Mouse (Mus musculus) cerebral cortex, adult 2 months (tissue): Measurements from ENCODE around the gene Aktip.

ENCODE experiments used
- WGBS: fragments of 180-500 bp; shearing (Covaris S2); methylation state at CpG from one replicate; pipeline ENCODE4 v1.1.7; 2018; 5-methylcytosine and 5-hydroxymethylcytosine counted together

Aktip gene

GRCm38 (mm10) chr8:91126786-91127185 lies 73.0 kb downstream of the Aktip start:
- WGBS, result 37% methylated on average over 8 of the region's 8 CpGs

GRCm38 (mm10) chr8:91124315-91124714 lies 75.5 kb downstream of the Aktip start:
- 91% methylated on average over 5 of the region's 5 CpGs for WGBS

- WGBS, result 49% methylated on average over 3 of the region's 3 CpGs
Measured at GRCm38 (mm10) chr8:91118131-91118530, 81.6 kb downstream of the Aktip start.

GRCm38 (mm10) chr8:91117537-91117936 lies 82.2 kb downstream of the Aktip start:
- 92% methylated on average over 4 of the region's 4 CpGs for WGBS

- 65% methylated on average over 11 of the region's 11 CpGs for whole genome bisulfite sequencing
Measured at GRCm38 (mm10) chr8:91114910-91115309, 84.9 kb downstream of the Aktip start.

GRCm38 (mm10) chr8:91114428-91114827 lies 85.3 kb downstream of the Aktip start:
- 92% methylated on average over 5 of the region's 5 CpGs for WGBS

GRCm38 (mm10) chr8:91111868-91112477 lies 87.8 kb downstream of the Aktip start:
- 75% methylated on average over 5 of the region's 5 CpGs for WGBS

- WGBS, result 93% methylated on average over 12 of the region's 12 CpGs
Measured at GRCm38 (mm10) chr8:91106271-91106670, 93.5 kb downstream of the Aktip start.

- WGBS, result 91% methylated on average over 6 of the region's 6 CpGs
Measured at GRCm38 (mm10) chr8:91098106-91098505, 101.7 kb downstream of the Aktip start.

- 92% methylated on average over 5 of the region's 5 CpGs for WGBS
Measured at GRCm38 (mm10) chr8:91094135-91094534, 105.6 kb downstream of the Aktip start.

- 93% methylated on average over 2 of the region's 2 CpGs for WGBS
Measured at GRCm38 (mm10) chr8:91089601-91090000, 110.2 kb downstream of the Aktip start.

GRCm38 (mm10) chr8:91088452-91088851 lies 111.3 kb downstream of the Aktip start:
- WGBS, result 97% methylated on average over 7 of the region's 7 CpGs

GRCm38 (mm10) chr8:91082428-91082827 lies 117.3 kb downstream of the Aktip start:
- WGBS, result 87% methylated on average over 12 of the region's 12 CpGs

- WGBS, result 80% methylated on average over 7 of the region's 7 CpGs
Measured at GRCm38 (mm10) chr8:91081911-91082310, 117.9 kb downstream of the Aktip start.

GRCm38 (mm10) chr8:91079678-91080077 lies 120.1 kb downstream of the Aktip start:
- WGBS, result 97% methylated on average over 2 of the region's 2 CpGs

GRCm38 (mm10) chr8:91077077-91077867 lies 122.5 kb downstream of the Aktip start:
- 88% methylated on average over 12 of the region's 12 CpGs for WGBS

GRCm38 (mm10) chr8:91070275-91070859 lies 129.4 kb downstream of the Aktip start:
- under 1% methylated on average over 34 of the region's 34 CpGs for WGBS

- under 1% methylated on average over 25 of the region's 25 CpGs for WGBS
Measured at GRCm38 (mm10) chr8:91069834-91070233, 129.9 kb downstream of the Aktip start, which contains the start of gene Rbl2. Rbl2 (plus strand) TSS chr8:91070057.

GRCm38 (mm10) chr8:91069407-91069806 lies 130.4 kb downstream of the Aktip start:
- 8% methylated on average over 10 of the region's 10 CpGs for WGBS

GRCm38 (mm10) chr8:91065179-91065578 lies 134.6 kb downstream of the Aktip start:
- 79% methylated on average over 4 of the region's 4 CpGs for WGBS
